Mouse (Mus musculus) forebrain, embryonic 10.5 days (tissue): ENCODE measurements around the gene Slc1a2. TPM values are rescaled to one million over a fixed set of nuclear protein-coding genes. Genes with fewer than 3 reads are reported as not detected.

ENCODE experiments used
- DNase-seq: peaks from one replicate; pipeline ENCODE4 v3.0.0-alpha.2; 2017; ENCODE audit warnings: low spot score; ENCODE audit errors: extremely low spot score
- H3K27ac ChIP-seq: fragments of 300-500 bp; sonication (generic); 2 replicates; pipeline ENCODE4 v1.5.1; 2016; ENCODE audit warnings: mild to moderate bottlenecking
- H3K27me3 ChIP-seq: fragments of 300-500 bp; sonication (generic); 2 replicates; pipeline ENCODE4 v1.6.1; 2016; ENCODE audit warnings: mild to moderate bottlenecking; ENCODE audit not compliant: poor library complexity, severe bottlenecking
- H3K36me3 ChIP-seq: fragments of 300-500 bp; sonication (generic); replicated peaks from 2 replicates; pipeline ENCODE4 v1.6.1; 2016; ENCODE audit warnings: mild to moderate bottlenecking, moderate library complexity
- H3K4me1 ChIP-seq: fragments of 300-500 bp; sonication (generic); 2 replicates; pipeline ENCODE4 v1.6.1; 2016
- H3K4me3 ChIP-seq: fragments of 300-500 bp; sonication (generic); 2 replicates; pipeline ENCODE4 v1.5.1; 2016; ENCODE audit warnings: mild to moderate bottlenecking, moderate library complexity
- H3K9me3 ChIP-seq: fragments of 300-500 bp; sonication (generic); 2 replicates; pipeline ENCODE4 v1.6.1; 2016; ENCODE audit warnings: mild to moderate bottlenecking, moderate library complexity
- WGBS: fragments of 180-500 bp; shearing (Covaris S2); methylation state at CpG from one replicate; pipeline ENCODE4 v1.1.7; 2016; 5-methylcytosine and 5-hydroxymethylcytosine counted together
- polyA plus RNA-seq: library from polyadenylated mRNA; unstranded; fragments of >200 nt; fragmentation: Nextera tagmentation; extraction: Ambion mirVana; gene quantifications from 2 replicates; pipeline ENCODE4 v1.2.1, GENCODE M21; 2016

Slc1a2 gene
- polyA plus RNA-seq, 1 experiment from 2014 or later, result 2.7 TPM

GRCm38 (mm10) chr2:102759479-102759878 lies 101.0 kb downstream of the Slc1a2 start:
- WGBS, result 95% methylated on average over 5 of the region's 5 CpGs
- Histone ChIP-seq H3K4me3 (no peak overlapping the region), H3K9me3 (no peaks in the 10 kb centered on the region), H3K4me1 (no peaks in the 10 kb centered on the region), H3K27me3 (no peaks in the 10 kb centered on the region), H3K27ac (no peak overlapping the region), H3K36me3 (no peaks in the 10 kb centered on the region)
- DNase-seq, result no peak

- no peak for DNase-seq
- H3K27ac ChIP-seq, result no peak overlapping the region
- WGBS, result 84% methylated on average over 5 of the region's 5 CpGs
- H3K9me3 ChIP-seq, result no peaks in the 10 kb centered on the region
- no peaks in the 10 kb centered on the region for H3K4me1 ChIP-seq
- no peaks in the 10 kb centered on the region for H3K27me3 ChIP-seq
- H3K36me3 ChIP-seq, result no peaks in the 10 kb centered on the region
- H3K4me3 ChIP-seq, result no peak overlapping the region
Observed at GRCm38 (mm10) chr2:102760284-102761072, 102.0 kb downstream of the Slc1a2 start.

DNA sequence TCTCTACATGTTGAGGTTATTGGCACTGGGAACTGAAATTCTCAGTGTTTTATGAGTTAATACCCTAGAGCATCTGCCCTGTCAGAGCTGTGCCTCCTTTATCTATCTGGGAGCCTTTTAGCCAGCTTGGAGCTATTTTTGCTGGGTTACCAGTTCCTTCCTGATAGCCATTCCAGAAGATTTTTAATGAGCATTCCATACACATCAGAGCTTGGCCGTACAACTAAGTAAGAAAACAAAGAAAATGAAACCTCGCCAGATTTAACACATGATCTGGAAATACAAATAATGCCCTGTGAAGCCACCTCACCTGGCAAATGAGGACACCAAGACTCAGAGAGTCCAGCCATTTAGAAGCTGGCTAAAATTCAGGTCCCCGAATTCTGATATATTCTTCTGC lies 104.7 kb downstream of the Slc1a2 start:
- no peak overlapping the region for H3K4me3 ChIP-seq
- no peaks in the 10 kb centered on the region for H3K27me3 ChIP-seq
- no peak for DNase-seq
- H3K4me1 ChIP-seq, result no peaks in the 10 kb centered on the region
- WGBS, result 90% methylated on average over 3 of the region's 3 CpGs
- H3K36me3 ChIP-seq, result no peaks in the 10 kb centered on the region
- no peaks in the 10 kb centered on the region for H3K9me3 ChIP-seq
- H3K27ac ChIP-seq, result no peak overlapping the region

- Histone ChIP-seq H3K27ac (no peak overlapping the region), H3K9me3 (no peaks in the 10 kb centered on the region), H3K27me3 (no peaks in the 10 kb centered on the region), H3K36me3 (no peaks in the 10 kb centered on the region), H3K4me1 (no peaks in the 10 kb centered on the region), H3K4me3 (no peak overlapping the region)
- 90% methylated on average over 2 of the region's 2 CpGs for WGBS
- no peak for DNase-seq
Observed at GRCm38 (mm10) chr2:102763991-102764390, 105.5 kb downstream of the Slc1a2 start.

- Histone ChIP-seq H3K27ac (no peak overlapping the region), H3K9me3 (no peaks in the 10 kb centered on the region), H3K4me1 (no peaks in the 10 kb centered on the region), H3K27me3 (no peaks in the 10 kb centered on the region), H3K36me3 (no peaks in the 10 kb centered on the region), H3K4me3 (no peak overlapping the region)
- DNase-seq, result no peak
- 90% methylated on average over 8 of the region's 8 CpGs for WGBS
Observed at GRCm38 (mm10) chr2:102764602-102765374, 106.3 kb downstream of the Slc1a2 start.

DNA sequence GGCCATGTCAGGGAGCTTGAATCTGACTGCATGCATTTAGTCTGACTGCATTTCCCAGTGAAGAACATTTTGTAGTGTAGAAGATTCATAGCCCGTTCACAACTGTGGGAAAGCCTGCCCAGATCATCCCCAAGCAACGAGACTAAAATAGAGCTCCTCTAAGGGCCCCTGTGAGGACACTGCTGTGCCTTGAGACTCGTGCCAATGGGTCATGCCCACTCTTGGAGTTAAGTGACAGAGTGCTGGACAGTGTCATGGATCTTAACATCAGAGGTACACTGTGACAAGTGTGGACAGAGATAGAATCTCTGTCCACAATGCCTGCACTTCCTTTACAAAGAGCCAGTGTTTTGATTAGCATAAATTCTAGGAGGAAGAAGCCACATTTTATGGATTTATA lies 109.8 kb downstream of the Slc1a2 start:
- H3K9me3 ChIP-seq, result no peaks in the 10 kb centered on the region
- WGBS, result 81% methylated on average over 3 of the region's 3 CpGs
- H3K4me1 ChIP-seq, result no peaks in the 10 kb centered on the region
- H3K36me3 ChIP-seq, result no peaks in the 10 kb centered on the region
- no peaks in the 10 kb centered on the region for H3K27me3 ChIP-seq
- no peak for DNase-seq
- H3K4me3 ChIP-seq, result no peak overlapping the region
- no peak overlapping the region for H3K27ac ChIP-seq

DNA sequence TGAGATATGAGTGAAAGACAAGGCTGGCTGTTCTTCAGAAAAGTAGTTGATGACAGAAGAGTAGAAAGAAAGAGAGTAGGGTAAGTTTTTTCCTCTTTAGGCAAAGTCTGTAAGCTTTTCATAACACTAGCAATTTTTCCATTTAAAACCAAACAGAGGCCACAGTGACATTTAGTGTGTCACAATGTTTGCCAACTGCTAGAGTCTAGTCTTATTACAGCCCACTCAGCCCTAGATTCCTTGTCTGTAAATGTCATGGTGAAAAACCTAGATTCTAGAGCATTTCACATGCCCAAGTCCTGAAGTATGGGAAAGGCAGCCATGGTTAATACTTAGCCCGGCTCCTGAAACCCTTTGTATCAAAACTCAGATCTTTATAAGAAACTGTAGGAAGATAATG lies 112.8 kb downstream of the Slc1a2 start:
- no peak overlapping the region for H3K27ac ChIP-seq
- no peaks in the 10 kb centered on the region for H3K4me1 ChIP-seq
- no peaks in the 10 kb centered on the region for H3K36me3 ChIP-seq
- no peaks in the 10 kb centered on the region for H3K27me3 ChIP-seq
- H3K4me3 ChIP-seq, result no peak overlapping the region
- no peaks in the 10 kb centered on the region for H3K9me3 ChIP-seq
- no peak for DNase-seq
- WGBS, result 95% methylated on average over 1 of the region's 1 CpGs

- no peak overlapping the region for H3K27ac ChIP-seq
- no peak for DNase-seq
- H3K4me1 ChIP-seq, result no peaks in the 10 kb centered on the region
- no peaks in the 10 kb centered on the region for H3K27me3 ChIP-seq
- H3K4me3 ChIP-seq, result no peak overlapping the region
- 96% methylated on average over 5 of the region's 5 CpGs for WGBS
- H3K9me3 ChIP-seq, result no peaks in the 10 kb centered on the region
- H3K36me3 ChIP-seq, result no peaks in the 10 kb centered on the region
Observed at GRCm38 (mm10) chr2:102772276-102772675, 113.8 kb downstream of the Slc1a2 start.

DNA sequence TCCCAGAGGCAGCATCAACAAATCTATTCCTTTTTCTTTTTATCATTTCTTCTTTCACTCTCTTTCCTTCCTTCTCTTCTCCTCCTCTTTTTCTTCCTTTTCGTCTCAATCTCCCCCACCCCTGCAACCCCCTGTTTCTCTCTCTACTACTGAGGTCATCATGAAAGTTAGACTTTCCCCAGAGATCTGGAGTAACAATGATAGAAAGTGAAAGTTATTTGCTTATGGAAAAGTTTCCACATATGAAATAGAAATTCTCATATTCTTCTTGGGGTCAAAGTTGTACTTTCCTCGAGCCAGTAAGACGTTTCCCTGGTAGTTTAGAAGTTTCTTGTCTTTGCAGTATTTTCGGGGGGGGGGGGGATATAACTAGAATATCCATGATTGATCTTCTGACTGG lies 116.2 kb downstream of the Slc1a2 start:
- WGBS, result 81% methylated on average over 4 of the region's 4 CpGs
- H3K27ac ChIP-seq, result no peak overlapping the region
- no peak for DNase-seq

DNA sequence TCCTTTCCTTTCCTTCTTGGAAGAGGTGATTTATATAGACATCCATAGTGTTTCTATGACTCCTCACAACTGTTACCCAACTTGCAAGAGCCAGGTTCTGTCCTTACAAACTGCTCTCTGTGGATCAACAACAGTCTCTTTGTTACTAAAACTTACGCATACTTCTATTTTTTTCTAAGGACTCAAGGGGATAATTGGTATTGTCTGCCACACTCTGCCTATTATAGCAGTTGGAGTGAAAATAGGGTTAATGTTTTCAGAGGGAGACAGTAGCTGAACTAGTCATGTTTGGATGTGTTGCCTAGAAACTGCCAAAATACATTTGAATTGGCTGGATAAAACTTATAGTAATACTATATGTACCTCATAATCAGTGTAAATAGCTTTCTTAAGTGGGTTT lies 117.1 kb downstream of the Slc1a2 start:
- Histone ChIP-seq H3K36me3 (no peaks in the 10 kb centered on the region), H3K9me3 (no peaks in the 10 kb centered on the region), H3K27me3 (no peaks in the 10 kb centered on the region), H3K27ac (no peak overlapping the region), H3K4me3 (no peak overlapping the region), H3K4me1 (no peaks in the 10 kb centered on the region)
- WGBS, result 66% methylated on average over 1 of the region's 1 CpGs
- DNase-seq, result no peak

More for the DNA sequence above, 116.2 kb downstream of the Slc1a2 start:
- Histone ChIP-seq H3K36me3 (no peaks in the 10 kb centered on the region), H3K4me1 (no peaks in the 10 kb centered on the region), H3K4me3 (no peak overlapping the region), H3K27me3 (no peaks in the 10 kb centered on the region), H3K9me3 (no peaks in the 10 kb centered on the region)

DNA sequence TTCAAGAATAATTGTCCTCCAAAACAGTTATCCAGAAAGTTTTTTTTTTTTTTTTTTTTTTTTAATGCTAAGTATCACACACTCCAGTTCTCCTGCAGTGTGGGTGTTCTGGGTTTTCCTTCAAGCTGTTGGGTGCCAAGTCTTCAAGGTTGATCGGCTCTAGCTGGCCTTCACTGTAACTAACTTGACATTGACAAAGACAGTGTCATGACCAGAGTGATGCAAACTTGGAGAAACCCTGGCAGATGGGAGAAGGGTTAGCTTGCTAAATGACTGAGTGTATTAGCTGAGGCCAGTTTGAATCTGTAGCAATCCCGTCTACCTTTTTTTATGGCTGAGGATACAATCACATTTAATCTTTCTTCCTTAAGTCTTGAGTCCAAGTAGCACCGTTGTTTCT lies 119.7 kb downstream of the Slc1a2 start:
- no peak overlapping the region for H3K27ac ChIP-seq
- 91% methylated on average over 3 of the region's 3 CpGs for WGBS
- H3K36me3 ChIP-seq, result no peaks in the 10 kb centered on the region
- no peaks in the 10 kb centered on the region for H3K9me3 ChIP-seq
- H3K4me3 ChIP-seq, result no peak overlapping the region
- DNase-seq, result no peak
- H3K4me1 ChIP-seq, result no peaks in the 10 kb centered on the region
- no peaks in the 10 kb centered on the region for H3K27me3 ChIP-seq

DNA sequence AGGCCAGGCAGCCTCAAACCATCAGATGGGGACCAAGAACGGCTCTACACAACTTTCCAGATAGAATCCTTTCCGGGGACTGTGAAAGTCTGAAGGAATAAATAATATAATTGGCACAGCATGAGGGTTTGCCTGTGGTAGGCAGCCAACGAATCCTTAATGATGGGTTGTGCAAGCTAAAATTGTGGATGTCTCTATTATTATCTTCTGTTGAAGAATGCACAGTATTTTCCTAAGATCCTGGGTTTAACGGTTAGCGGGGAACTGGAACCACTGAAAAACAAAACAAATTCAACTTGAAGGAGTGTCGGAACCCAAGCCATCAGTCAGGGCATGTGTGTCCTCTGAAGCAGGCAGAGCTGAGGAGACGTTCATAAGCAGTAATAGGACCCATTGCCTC lies 124.3 kb downstream of the Slc1a2 start:
- no peak overlapping the region for H3K4me3 ChIP-seq
- 90% methylated on average over 7 of the region's 7 CpGs for WGBS
- DNase-seq, result no peak

DNA sequence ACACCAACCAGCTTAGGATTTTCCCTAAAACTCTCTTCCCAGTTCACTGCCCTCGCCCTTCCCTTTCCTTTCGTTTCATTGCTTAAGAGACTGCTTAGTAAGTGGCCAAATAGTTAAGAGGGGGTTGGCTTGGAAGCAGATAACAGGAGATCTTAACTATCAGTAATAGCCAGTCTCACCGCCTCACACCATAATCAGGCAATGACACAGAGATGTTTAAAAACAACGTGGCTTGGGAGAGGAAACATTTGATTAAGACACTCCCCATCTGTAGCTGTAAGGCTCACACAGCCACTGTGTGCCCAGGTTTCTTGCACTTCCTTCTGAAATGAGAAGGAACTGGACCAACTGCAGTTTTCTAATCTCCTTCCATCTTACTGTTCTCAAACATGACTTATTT lies 127.2 kb downstream of the Slc1a2 start:
- WGBS, result 76% methylated on average over 4 of the region's 4 CpGs
- Histone ChIP-seq H3K36me3 (no peaks in the 10 kb centered on the region), H3K9me3 (no peaks in the 10 kb centered on the region), H3K4me3 (no peak overlapping the region), H3K4me1 (no peaks in the 10 kb centered on the region), H3K27me3 (no peaks in the 10 kb centered on the region), H3K27ac (no peak overlapping the region)
- DNase-seq, result no peak

More for the DNA sequence above, 124.3 kb downstream of the Slc1a2 start:
- H3K9me3 ChIP-seq, result no peaks in the 10 kb centered on the region
- no peaks in the 10 kb centered on the region for H3K36me3 ChIP-seq
- H3K4me1 ChIP-seq, result no peaks in the 10 kb centered on the region
- H3K27me3 ChIP-seq, result no peaks in the 10 kb centered on the region
- H3K27ac ChIP-seq, result no peak overlapping the region
